Mouse (Mus musculus) lung, adult 2 months (tissue): ENCODE results near the gene Bcl3. TPM values are rescaled to one million over a fixed set of nuclear protein-coding genes. Genes with fewer than 3 reads are reported as not detected.

Source experiments
- DNase-seq: peaks from one replicate; pipeline ENCODE4 v3.0.0; 2022
- H3K4me1 ChIP-seq: fragments of 200-500 bp; 2 replicates; pipeline ENCODE4 v1.6.1; 2011; ENCODE audit warnings: low read length; ENCODE audit not compliant: control insufficient read depth, insufficient read depth
- H3K4me3 ChIP-seq: fragments of 200-500 bp; replicated peaks from 2 replicates; pipeline ENCODE3; 2011; ENCODE audit warnings: low read depth, mild to moderate bottlenecking, control low read depth, low read length; ENCODE audit errors: extremely low read depth
- CTCF ChIP-seq: fragments of 200-500 bp; IDR thresholded peaks from 2 replicates; pipeline ENCODE4 v1.5.1; 2011; ENCODE audit warnings: mild to moderate bottlenecking, low read length, control low read depth; ENCODE audit not compliant: insufficient read depth
- POLR2A ChIP-seq: fragments of 200-500 bp; IDR thresholded peaks from 2 replicates; pipeline ENCODE4 v1.6.1; 2011; ENCODE audit warnings: low read depth, mild to moderate bottlenecking, control low read depth, low read length, borderline replicate concordance; ENCODE audit errors: extremely low read depth
- WGBS: fragments of 180-500 bp; shearing (Covaris S2); methylation state at CpG from one replicate; pipeline ENCODE4 v1.1.7; 2018; 5-methylcytosine and 5-hydroxymethylcytosine counted together
- polyA plus RNA-seq: library from polyadenylated mRNA; depleted of rRNA; stranded (reverse); fragments of >200 nt; gene quantifications from 2 replicates; pipeline ENCODE4 v1.2.3, GENCODE M21; 2012

Bcl3 gene
- polyA plus RNA-seq, 1 experiment: 38.7 TPM

DNA sequence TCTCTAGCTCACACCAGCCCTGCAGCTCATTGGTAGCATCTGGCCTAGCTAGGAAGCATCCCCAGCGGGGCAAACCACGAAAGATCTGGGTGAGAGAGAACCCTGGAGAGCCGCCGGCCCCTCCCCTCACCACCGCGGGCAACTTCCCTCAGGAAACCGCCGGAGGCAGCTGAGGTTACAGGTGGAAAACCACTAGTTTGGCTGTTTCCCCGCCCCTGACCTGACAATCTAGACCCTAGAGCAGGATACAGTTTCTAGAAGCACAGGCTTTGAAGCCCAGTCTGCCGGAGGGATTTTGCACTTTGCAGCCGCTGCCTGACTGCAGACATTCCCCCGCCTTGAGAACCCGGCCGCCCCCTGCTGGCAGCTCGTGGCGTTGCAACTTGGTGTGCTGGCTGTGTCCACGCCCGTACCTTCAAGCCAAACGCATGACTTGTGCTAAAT lies 32.6 kb downstream of the Bcl3 start:
- peak; percentile 79 for TF ChIP-seq CTCF
- no peak for TF ChIP-seq POLR2A
- H3K4me1 ChIP-seq: 0 out of 2 replicates have a peak, but pooled peaks cover 2% of the 10 kb centered on the region
- under 1% methylated on average over 19 of the region's 19 CpGs for WGBS
- no peak overlapping the region for H3K4me3 ChIP-seq
- DNase-seq: peak; percentile 96

DNA sequence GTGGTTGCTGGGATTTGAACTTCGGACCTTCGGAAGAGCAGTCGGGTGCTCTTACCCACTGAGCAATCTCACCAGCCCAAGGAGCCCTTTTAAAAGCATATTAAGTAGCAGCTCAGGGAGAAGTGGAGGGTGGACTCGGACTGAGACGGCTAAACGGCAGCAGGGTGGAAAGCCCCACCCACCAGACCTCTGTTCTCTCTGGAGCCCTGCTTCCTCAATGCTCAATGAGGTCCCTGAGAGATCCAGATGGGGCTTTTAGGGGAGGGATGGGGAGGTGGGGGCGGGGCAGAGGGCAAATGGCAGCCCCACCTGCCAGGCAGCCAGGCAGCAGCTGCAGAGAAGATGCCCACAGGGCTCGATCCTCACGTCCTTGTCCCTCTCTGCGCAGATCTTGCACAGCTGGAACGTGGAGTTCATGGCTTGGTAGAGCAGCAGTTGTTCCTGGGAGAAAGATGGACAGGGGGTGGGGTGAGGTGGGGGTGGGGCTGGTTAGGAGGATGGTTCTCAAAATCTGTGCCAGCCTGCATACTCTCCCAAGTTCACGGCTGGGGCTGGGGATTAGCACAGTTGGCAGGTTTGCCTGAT lies 36.6 kb downstream of the Bcl3 start:
- H3K4me3 ChIP-seq: no peak overlapping the region
- TF ChIP-seq POLR2A (no peak), CTCF (no peak)
- DNase-seq: no peak
- WGBS: 45% methylated on average over 12 of the region's 12 CpGs
- H3K4me1 ChIP-seq: peaks cover 6% of the 10 kb centered on the region

DNA sequence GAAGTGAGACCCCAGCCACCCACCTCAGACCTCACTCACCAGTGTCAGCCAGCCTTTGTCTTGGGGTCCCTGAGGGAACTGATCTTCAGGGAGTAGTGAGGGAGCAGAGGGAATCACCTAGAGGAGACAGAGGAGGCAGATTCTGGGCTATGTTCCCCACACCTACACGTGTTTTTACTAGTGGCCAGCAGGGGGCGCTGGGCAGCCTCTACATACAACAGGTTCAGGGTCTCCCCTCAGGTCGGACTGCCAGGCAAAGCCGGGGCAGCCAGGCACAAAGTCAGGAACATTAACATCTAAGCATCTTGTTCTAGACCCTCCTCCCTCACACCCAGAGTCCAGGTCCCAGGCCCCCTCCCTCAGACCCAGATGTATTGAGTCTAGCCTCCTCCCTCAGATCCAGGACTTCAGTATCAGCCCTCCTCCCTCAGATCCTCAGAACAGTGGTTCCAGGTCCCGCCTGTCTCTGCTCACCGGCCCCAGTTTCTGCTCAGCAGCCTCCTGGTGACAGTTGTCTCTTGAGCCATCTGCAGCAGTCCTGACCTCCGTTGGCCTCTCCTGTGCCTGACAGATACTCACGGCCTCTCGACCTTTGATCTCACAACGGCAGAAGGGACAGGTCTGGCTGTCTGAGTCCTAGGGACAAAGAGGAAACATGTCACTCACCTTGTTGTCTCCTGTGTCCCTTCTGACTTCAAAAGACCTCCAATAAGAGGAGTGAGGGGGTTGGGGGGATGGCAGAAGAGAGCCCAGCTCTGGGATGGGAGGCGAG lies 37.6 kb downstream of the Bcl3 start:
- TF ChIP-seq CTCF: peak; percentile 48
- TF ChIP-seq POLR2A: no peak
- no peak overlapping the region for H3K4me3 ChIP-seq
- DNase-seq: no peak
- WGBS: 47% methylated on average over 11 of the region's 11 CpGs
- peaks cover 6% of the 10 kb centered on the region for H3K4me1 ChIP-seq

DNA sequence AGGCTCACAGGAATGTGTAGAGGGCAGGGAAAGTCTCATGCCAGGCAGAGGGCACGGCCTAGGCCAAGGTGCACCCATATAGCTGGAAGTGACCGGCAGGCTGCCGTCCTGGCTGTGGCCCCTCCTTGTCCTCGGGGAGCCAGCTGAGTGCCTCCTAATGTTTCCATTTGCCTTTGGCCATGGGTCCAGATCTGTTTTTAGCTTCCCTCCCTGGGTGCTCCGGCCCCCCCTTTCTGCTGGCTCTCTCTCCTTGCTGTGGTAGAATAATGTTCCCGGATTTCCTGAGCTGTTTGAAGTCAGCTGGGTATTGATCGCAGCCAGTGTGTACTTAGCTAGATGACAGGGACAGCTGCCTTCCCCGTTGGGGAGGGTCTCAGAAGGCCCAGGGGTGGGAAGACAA lies 38.9 kb downstream of the Bcl3 start:
- 45% methylated on average over 8 of the region's 8 CpGs for WGBS
- H3K4me1 ChIP-seq: peaks cover 4% of the 10 kb centered on the region
- TF ChIP-seq POLR2A (no peak), CTCF (no peak)
- DNase-seq: peak; percentile 42
- no peak overlapping the region for H3K4me3 ChIP-seq

DNA sequence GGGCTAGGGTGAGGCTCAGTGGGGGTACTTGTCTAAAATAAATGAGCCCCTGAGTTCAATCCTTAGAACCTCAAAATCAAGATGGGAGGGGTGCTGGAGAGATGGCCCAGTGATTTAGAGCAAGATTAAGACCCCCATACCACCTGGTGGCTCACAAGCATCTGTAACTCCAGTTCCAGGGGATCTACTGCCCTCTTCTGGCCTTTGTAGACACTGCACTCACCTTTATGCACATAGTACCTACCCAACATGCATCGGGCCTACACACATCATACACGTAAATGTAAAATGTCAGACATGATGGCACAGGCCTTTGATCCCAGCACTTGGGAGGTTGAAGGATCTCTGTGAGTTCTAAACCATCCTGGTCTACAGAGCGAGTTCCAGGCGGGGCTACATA lies 39.9 kb downstream of the Bcl3 start:
- peaks cover 4% of the 10 kb centered on the region for H3K4me1 ChIP-seq
- WGBS: 92% methylated on average over 4 of the region's 4 CpGs
- no peak overlapping the region for H3K4me3 ChIP-seq
- TF ChIP-seq POLR2A (no peak), CTCF (no peak)
- DNase-seq: no peak

DNA sequence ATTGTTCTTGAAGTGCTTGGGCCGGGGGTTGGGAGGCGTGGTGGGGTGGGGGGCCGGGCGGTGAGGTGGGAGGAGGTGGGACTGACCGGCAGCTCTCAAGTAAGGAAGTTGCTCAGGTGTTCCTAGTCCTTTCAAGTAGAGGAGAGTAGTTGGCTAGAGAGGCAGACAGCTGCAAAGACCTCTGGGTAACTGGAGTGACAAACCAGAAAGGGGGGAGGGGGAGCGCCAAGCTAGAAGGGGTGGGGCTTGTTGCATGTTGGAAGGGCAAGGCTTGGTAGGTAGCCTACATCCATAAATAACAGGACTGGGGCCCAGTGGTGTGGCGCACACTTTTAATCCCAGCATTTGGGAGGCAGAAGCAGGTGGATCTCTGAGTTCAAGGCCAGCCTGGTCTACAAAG lies 40.8 kb downstream of the Bcl3 start:
- Histone ChIP-seq H3K4me1 (peaks cover 4% of the 10 kb centered on the region), H3K4me3 (no peak overlapping the region)
- WGBS: 80% methylated on average over 7 of the region's 7 CpGs
- DNase-seq: no peak
- TF ChIP-seq POLR2A: no peak
- TF ChIP-seq CTCF: no peak

DNA sequence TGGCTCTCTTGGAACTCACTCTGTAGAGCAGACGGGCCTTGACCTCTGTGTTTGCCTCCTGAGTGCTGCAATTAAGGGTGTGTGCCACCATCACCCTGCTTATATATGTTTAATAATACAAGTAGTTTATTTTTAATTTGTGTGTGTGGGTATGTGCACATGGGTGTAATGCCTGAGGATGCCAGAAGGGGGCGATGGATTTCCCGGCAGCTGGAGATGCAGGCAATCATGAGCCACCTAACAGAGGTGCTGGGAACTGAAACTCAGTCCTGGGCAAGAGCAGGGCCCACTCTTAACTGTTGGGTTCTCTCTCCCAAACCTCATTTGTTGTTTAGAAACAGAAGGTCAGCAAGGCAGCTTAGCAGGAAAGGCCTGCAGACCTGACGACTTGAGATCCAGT lies 42.7 kb downstream of the Bcl3 start:
- WGBS: 77% methylated on average over 4 of the region's 4 CpGs
- no peak overlapping the region for H3K4me3 ChIP-seq
- peaks cover 4% of the 10 kb centered on the region for H3K4me1 ChIP-seq
- TF ChIP-seq POLR2A (no peak), CTCF (0 out of 2 replicates have a peak, but pooled peaks have one; percentile 23)
- no peak for DNase-seq

DNA sequence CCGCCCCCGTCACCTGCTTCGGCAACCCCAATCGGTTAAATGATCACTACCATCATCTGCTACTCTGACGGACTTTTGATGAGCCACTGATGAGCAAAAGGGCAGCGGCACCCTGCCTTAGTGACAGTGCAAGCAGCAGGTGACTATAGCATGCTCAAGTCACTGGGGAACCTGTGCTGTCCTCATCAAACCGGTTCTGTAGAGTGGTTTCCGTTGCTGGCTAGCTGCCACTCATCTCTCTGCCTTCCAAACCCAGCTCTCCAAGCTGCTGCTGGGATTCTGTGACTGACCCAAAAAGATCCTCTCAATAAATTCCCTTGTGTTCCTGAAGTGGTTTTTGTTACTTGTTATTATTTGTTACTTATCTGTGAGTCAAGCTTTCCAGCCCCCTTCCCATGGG lies 43.9 kb downstream of the Bcl3 start:
- peaks cover 4% of the 10 kb centered on the region for H3K4me1 ChIP-seq
- 72% methylated on average over 8 of the region's 8 CpGs for WGBS
- H3K4me3 ChIP-seq: no peak overlapping the region
- DNase-seq: peak; percentile 78
- TF ChIP-seq POLR2A (no peak), CTCF (no peak)

DNA sequence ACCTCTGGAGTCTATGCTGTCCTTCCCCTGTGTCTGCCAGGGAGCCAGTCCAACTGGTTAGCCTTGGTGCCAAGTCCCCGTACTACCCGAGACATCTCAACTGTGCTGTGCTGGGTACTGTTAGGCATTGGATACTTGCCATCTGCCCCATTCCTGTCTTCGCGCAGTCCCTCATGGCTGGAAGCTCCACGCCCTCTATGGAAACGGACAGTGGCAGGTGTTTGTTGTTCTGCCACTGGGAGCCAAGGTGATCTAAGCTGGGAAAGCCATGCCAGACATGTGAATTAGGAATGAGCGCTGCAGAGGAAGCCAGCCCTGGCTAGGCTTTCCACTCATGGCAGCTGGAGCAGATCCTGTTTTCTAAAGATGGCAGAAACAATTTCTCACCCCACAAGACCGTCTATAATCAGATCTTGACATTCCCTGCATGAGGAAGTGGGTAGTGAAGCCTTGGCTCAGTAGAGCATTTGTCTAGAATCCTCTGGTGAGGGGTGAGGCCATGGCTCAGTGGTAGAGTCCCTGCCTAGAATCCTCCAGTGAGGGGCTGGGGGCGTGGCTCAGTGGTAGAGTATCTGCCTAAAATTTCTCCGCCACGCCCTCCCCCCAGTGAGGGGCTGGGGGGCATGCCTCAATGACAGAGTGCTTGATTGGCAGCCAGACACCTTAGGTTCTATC lies 45.4 kb downstream of the Bcl3 start:
- DNase-seq: no peak
- WGBS: 60% methylated on average over 11 of the region's 11 CpGs

DNA sequence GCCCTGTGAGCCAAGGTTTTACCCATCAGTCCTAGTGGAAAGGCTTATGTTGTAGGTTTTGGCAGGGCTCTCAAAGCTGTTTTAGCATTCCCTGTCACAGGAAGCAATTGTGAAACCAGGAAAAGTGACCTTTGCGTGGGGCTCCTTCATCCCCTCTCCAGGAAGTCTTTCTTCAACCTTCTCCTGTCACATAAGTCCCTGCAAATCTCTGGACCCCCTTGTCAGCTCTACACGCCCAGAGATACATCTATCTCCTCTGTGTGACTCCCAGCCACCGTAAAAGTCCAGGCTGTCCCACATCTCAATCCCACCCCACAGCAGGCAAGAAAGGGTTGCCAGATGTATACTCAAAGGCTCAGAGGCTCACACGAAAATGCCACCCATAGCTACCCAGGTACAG lies 50.9 kb downstream of the Bcl3 start:
- TF ChIP-seq CTCF (no peak), POLR2A (no peak)

More for the DNA sequence above, 45.4 kb downstream of the Bcl3 start:
- Histone ChIP-seq H3K4me3 (no peak overlapping the region), H3K4me1 (no peaks in the 10 kb centered on the region)
- TF ChIP-seq CTCF: no peak
- TF ChIP-seq POLR2A: no peak

More for the DNA sequence above, 50.9 kb downstream of the Bcl3 start:
- no peak for DNase-seq
- Histone ChIP-seq H3K4me3 (no peak overlapping the region), H3K4me1 (peaks cover 10% of the 10 kb centered on the region)
- WGBS: 52% methylated on average over 4 of the region's 4 CpGs
